Mouse (Mus musculus) cerebral cortex, adult 2 months (tissue): ENCODE data around the gene Mrln.

Experiments used
- WGBS: fragments of 180-500 bp; shearing (Covaris S2); methylation state at CpG from one replicate; pipeline ENCODE4 v1.1.7; 2018; 5-methylcytosine and 5-hydroxymethylcytosine counted together

Gene Mrln

GRCm38 (mm10) chr10:70255601-70256210 is 51.2 kb downstream of the Mrln start:
- WGBS: 91% methylated on average over 15 of the region's 15 CpGs

GRCm38 (mm10) chr10:70257029-70257428 is 52.6 kb downstream of the Mrln start:
- 59% methylated on average over 4 of the region's 4 CpGs for WGBS

GRCm38 (mm10) chr10:70260904-70261303 is 56.4 kb downstream of the Mrln start:
- WGBS: 90% methylated on average over 4 of the region's 4 CpGs

- 98% methylated on average over 3 of the region's 3 CpGs for WGBS
Observed at GRCm38 (mm10) chr10:70262051-70262450, 57.6 kb downstream of the Mrln start.

- WGBS: 40% methylated on average over 4 of the region's 4 CpGs
Observed at GRCm38 (mm10) chr10:70263681-70264189, 59.3 kb downstream of the Mrln start.

- WGBS: 77% methylated on average over 9 of the region's 9 CpGs
Observed at GRCm38 (mm10) chr10:70264337-70265036, 60.0 kb downstream of the Mrln start.

GRCm38 (mm10) chr10:70266501-70266900 is 62.0 kb downstream of the Mrln start:
- 23% methylated on average over 6 of the region's 6 CpGs for WGBS

GRCm38 (mm10) chr10:70268581-70269446 is 64.3 kb downstream of the Mrln start:
- WGBS: 66% methylated on average over 23 of the region's 23 CpGs
